In genomic region chr4:106647137-106647536, GRCm38 (mm10) we compare ENCODE assay signal across 1 mouse cellular context.
A peak's percentile ranks its signal among the peaks of the same experiment; 100 is the strongest.
TF ChIP-seq lines count a peak whose summit lies in the region.

No protein-coding gene starts in this region.

TF ChIP-seq in CH12.LX, 34 proteins besides CTCF, POLR2A, EP300 and RAD21:
- TF ChIP-seq BHLHE40 (IDR thresholded peaks at IDR 0.05; ENCODE audit: low read depth, low read length) (peak; percentile 38; the same call in 1 of the 2 replicates), MYC (IDR thresholded peaks at IDR 0.05; ENCODE audit: low read depth, low read length) (0 out of 2 replicates have a peak, but pooled peaks have one; percentile 14), MEF2A (IDR thresholded peaks at IDR 0.05; ENCODE audit: borderline replicate concordance, low read depth, low read length) (peak; percentile 42; the same call in 1 of the 2 replicates), KAT2A (IDR thresholded peaks at IDR 0.05; ENCODE audit: insufficient replicate concordance, low read length) (no peak)
